Mouse (Mus musculus): ENCODE measurements around the gene Sdhd. TPM values are rescaled to one million over a fixed set of nuclear protein-coding genes. Genes with fewer than 3 reads are reported as not detected.

The Sdhd gene
- polyA plus RNA-seq, 1 experiment from 2014 or later = 800 TPM

DNA sequence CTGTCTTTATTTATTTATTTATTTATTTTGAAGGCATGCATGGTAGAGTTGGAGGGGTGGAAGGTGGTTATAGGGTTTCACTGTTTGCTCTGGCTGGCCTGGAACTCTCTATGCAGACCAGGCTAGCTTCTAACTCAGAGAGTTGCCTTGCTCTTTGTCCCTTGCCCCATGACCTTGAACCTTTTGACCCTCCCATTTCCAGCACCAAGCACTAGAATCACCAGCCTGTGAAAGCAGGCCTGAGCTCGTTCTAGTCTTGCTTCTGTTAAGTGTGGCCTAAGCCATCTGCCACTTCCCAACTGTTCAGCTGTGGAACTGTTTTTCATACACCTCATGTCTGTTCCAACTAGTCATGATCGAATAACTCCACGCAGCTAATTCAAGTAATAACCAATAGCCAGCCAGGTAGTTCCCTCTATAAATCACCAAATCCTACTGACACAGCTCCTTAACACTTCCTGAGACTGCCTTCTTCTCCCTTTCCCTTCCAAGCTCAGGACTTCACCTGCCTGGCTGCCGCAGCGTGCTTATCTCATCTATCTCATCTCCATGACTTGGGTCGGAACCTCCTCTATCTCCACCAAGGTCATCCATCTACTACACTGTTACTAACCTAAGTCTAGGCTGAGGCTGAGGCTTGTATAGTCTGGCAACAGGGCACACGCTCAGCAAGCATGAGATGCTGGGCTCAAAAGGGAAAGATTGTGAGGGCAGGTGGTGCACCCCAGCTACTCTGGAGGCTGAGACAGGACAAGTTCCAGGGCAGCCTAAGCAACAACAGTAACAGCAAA is 1.4 kb downstream of the Sdhd start:
- Histone ChIP-seq H3K9ac (ENCODE audit: low read depth, low read length) (peak overlapping the region; percentile 75; the same call in 1 of the 2 replicates), H3K27me3 (replicated peaks; ENCODE audit: control insufficient read depth, insufficient read depth, low read length) (no peaks in the 10 kb centered on the region), H3K4me3 (ENCODE audit: low read depth, low read length) (peak overlapping the region; percentile 71), H3K9me3 (ENCODE audit: control insufficient read depth) (no peaks in the 10 kb centered on the region), H3K4me1 (replicated peaks; ENCODE audit: control insufficient read depth, insufficient read depth, low read length) (0 out of 2 replicates have a peak, but pooled peaks cover 8% of the 10 kb centered on the region), H3K36me3 (ENCODE audit: control insufficient read depth, insufficient read depth) (peaks cover 47% of the 10 kb centered on the region), H3K27ac (ENCODE audit: low read depth, low read length) (no peak overlapping the region), H3K4me2 (replicated peaks; ENCODE audit: low read depth) (peak overlapping the region; percentile 84)
- WGBS = 41% methylated on average over 7 of the region's 7 CpGs
- TF ChIP-seq CTCF (IDR thresholded peaks at IDR 0.05; ENCODE audit: low read depth) = no peak
- ATAC-seq = no peak

DNA sequence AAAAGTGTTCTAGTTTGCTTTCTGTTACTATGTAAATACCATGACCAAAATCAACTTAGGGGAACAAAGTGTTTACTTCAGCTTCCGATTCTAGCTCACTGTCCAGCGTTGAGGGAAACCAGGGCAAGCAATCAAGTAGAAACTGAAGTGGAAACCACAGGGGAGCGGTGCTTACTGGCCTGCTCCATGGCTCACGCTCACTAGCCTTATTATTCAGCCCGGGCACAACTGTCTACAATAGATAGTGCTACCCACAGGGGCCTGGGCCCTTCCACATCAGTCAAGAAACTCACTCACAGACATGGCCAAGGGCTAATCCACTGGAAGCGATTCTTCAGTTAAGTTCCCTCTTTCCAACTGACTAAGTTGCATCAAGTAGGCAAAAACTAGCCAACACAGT is 2.1 kb downstream of the Sdhd start:
- H3K36me3 ChIP-seq (ENCODE audit: control insufficient read depth, insufficient read depth) = peaks cover 48% of the 10 kb centered on the region
- TF ChIP-seq CTCF (IDR thresholded peaks at IDR 0.05; ENCODE audit: low read depth) = no peak
- 60% methylated on average over 6 of the region's 6 CpGs for WGBS
- H3K4me2 ChIP-seq (replicated peaks; ENCODE audit: low read depth) = peak overlapping the region; percentile 84
- H3K4me1 ChIP-seq (replicated peaks; ENCODE audit: control insufficient read depth, insufficient read depth, low read length) = 0 out of 2 replicates have a peak, but pooled peaks cover 8% of the 10 kb centered on the region
- H3K27ac ChIP-seq (ENCODE audit: low read depth, low read length) = no peak overlapping the region
- 0 out of 2 replicates have a peak overlapping the region, but pooled peaks have one; percentile 7 for H3K9ac ChIP-seq (ENCODE audit: low read depth, low read length)
- H3K9me3 ChIP-seq (ENCODE audit: control insufficient read depth) = no peaks in the 10 kb centered on the region
- 0 out of 2 replicates have a peak overlapping the region, but pooled peaks have one; percentile 71 for H3K4me3 ChIP-seq (ENCODE audit: low read depth, low read length)
- no peak for ATAC-seq
- no peaks in the 10 kb centered on the region for H3K27me3 ChIP-seq (replicated peaks; ENCODE audit: control insufficient read depth, insufficient read depth, low read length)

DNA sequence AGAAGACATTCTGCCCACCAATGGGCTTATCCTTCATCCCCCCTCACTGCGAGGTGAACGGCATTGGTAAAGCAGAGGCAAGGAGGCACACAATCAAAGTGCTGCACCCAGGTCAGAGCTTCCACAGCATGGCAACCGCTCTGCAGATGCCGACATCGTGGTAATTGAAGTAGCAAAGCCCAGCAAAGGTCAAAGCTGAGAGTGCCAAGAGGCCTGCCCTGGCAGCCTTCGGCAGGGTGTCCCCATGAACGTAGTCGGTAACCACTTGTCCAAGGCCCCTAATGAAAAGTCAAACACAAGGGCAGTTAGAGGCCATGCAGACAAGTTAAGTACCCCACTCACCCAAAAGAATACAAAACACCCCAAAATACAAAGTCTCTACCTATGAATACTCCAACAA is 6.6 kb downstream of the Sdhd start:
- ATAC-seq = no peak
- H3K4me3 ChIP-seq (ENCODE audit: low read depth, low read length) = no peak overlapping the region
- no peak for TF ChIP-seq CTCF (IDR thresholded peaks at IDR 0.05; ENCODE audit: low read depth)
- no peak overlapping the region for H3K4me2 ChIP-seq (replicated peaks; ENCODE audit: low read depth)
- H3K27me3 ChIP-seq (replicated peaks; ENCODE audit: control insufficient read depth, insufficient read depth, low read length) = no peaks in the 10 kb centered on the region
- H3K4me1 ChIP-seq (replicated peaks; ENCODE audit: control insufficient read depth, insufficient read depth, low read length) = 0 out of 2 replicates have a peak, but pooled peaks cover 5% of the 10 kb centered on the region
- H3K9ac ChIP-seq (ENCODE audit: low read depth, low read length) = no peak overlapping the region
- H3K36me3 ChIP-seq (ENCODE audit: control insufficient read depth, insufficient read depth) = peaks cover 59% of the 10 kb centered on the region
- no peak overlapping the region for H3K27ac ChIP-seq (ENCODE audit: low read depth, low read length)
- 90% methylated on average over 8 of the region's 8 CpGs for WGBS
- H3K9me3 ChIP-seq (ENCODE audit: control insufficient read depth) = no peaks in the 10 kb centered on the region

DNA sequence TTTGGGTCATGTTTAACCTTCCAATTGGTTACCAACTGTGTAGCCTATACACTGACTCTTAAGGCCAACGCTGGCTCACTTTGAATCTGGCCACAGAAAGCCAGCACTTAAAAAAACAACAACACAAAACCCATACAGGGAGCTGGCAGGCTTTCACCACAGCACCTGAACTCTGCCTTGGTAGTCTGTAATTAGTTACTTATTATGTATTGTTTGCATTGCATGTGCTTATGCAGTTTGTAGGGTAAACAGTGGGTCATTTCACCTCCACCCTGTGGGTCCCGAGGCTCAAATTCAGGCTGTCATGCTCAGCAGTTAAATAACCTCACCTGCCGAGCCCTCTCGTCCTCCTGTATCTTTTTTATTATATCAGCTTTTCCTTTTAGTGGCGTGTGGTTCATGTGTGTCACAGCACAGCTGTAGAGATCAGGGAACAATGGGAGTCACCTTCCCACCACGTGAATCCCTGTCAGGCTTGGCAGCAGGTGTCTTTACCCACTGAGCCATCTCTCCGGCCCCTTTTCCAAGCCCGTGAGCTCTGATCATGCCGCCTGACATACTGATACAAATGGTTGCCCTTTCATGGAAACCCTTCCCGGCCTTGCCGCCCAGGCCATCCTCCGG is 8.7 kb downstream of the Sdhd start:
- TF ChIP-seq CTCF (IDR thresholded peaks at IDR 0.05; ENCODE audit: low read depth) = no peak
- 35% methylated on average over 12 of the region's 12 CpGs for WGBS
- Histone ChIP-seq H3K27me3 (replicated peaks; ENCODE audit: control insufficient read depth, insufficient read depth, low read length) (no peaks in the 10 kb centered on the region), H3K9ac (ENCODE audit: low read depth, low read length) (no peak overlapping the region), H3K36me3 (ENCODE audit: control insufficient read depth, insufficient read depth) (peaks cover 48% of the 10 kb centered on the region), H3K4me2 (replicated peaks; ENCODE audit: low read depth) (0 out of 2 replicates have a peak overlapping the region, but pooled peaks have one; percentile 25), H3K4me1 (replicated peaks; ENCODE audit: control insufficient read depth, insufficient read depth, low read length) (no peaks in the 10 kb centered on the region), H3K9me3 (ENCODE audit: control insufficient read depth) (no peaks in the 10 kb centered on the region), H3K4me3 (ENCODE audit: low read depth, low read length) (no peak overlapping the region), H3K27ac (ENCODE audit: low read depth, low read length) (peak overlapping the region; percentile 29)
- peak; percentile 82 for ATAC-seq

DNA sequence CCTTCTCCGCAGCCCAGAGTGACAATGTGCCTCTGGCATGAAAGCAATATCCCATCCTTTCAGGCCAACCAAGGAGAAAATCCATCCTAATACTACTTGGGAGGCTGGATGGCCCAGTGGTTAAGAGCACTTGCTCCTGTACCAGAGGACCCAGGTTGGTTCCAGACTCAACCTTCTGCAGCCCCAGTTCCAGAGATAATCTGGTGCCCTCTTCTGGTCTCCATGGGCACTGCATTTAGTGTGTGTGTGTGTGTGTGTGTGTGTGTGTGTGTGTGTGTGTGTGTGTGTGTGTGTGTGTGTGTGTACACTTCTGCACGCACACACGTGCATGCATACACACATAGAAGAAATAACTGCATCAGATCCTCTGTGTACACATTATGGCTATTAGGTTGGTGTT is 10.1 kb downstream of the Sdhd start:
- H3K4me1 ChIP-seq (replicated peaks; ENCODE audit: control insufficient read depth, insufficient read depth, low read length) = no peaks in the 10 kb centered on the region
- H3K9me3 ChIP-seq (ENCODE audit: control insufficient read depth) = no peaks in the 10 kb centered on the region
- H3K4me2 ChIP-seq (replicated peaks; ENCODE audit: low read depth) = no peak overlapping the region
- no peaks in the 10 kb centered on the region for H3K27me3 ChIP-seq (replicated peaks; ENCODE audit: control insufficient read depth, insufficient read depth, low read length)
- peak; percentile 83 for TF ChIP-seq CTCF (IDR thresholded peaks at IDR 0.05; ENCODE audit: low read depth)
- peaks cover 34% of the 10 kb centered on the region for H3K36me3 ChIP-seq (ENCODE audit: control insufficient read depth, insufficient read depth)
- 82% methylated on average over 3 of the region's 3 CpGs for WGBS
- ATAC-seq = no peak
- no peak overlapping the region for H3K4me3 ChIP-seq (ENCODE audit: low read depth, low read length)
- H3K9ac ChIP-seq (ENCODE audit: low read depth, low read length) = no peak overlapping the region
- no peak overlapping the region for H3K27ac ChIP-seq (ENCODE audit: low read depth, low read length)

DNA sequence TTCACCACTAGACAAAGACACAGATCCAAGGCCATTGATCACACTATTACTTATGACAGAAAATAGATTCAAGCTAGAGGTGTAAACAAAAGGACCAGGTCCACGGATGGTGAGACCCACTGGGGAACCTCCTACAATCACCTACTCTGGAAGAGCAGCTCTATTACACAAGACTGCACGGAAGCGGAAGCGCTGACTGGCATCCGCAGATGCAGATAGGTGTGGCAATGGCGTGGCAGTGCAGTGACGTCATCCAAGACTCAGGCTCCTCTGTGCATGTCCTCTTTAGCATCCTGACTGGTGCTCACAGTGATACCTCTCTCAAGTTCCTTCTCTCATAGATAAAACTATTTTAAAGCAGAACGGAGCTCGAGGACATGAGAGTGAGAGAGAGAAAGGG is 10.7 kb downstream of the Sdhd start:
- H3K4me2 ChIP-seq (replicated peaks; ENCODE audit: low read depth) = no peak overlapping the region
- H3K27ac ChIP-seq (ENCODE audit: low read depth, low read length) = no peak overlapping the region
- peaks cover 28% of the 10 kb centered on the region for H3K36me3 ChIP-seq (ENCODE audit: control insufficient read depth, insufficient read depth)
- no peaks in the 10 kb centered on the region for H3K9me3 ChIP-seq (ENCODE audit: control insufficient read depth)
- no peaks in the 10 kb centered on the region for H3K27me3 ChIP-seq (replicated peaks; ENCODE audit: control insufficient read depth, insufficient read depth, low read length)
- H3K4me3 ChIP-seq (ENCODE audit: low read depth, low read length) = no peak overlapping the region
- TF ChIP-seq CTCF (IDR thresholded peaks at IDR 0.05; ENCODE audit: low read depth) = no peak
- no peak for ATAC-seq
- WGBS = 66% methylated on average over 9 of the region's 9 CpGs
- no peak overlapping the region for H3K9ac ChIP-seq (ENCODE audit: low read depth, low read length)
- H3K4me1 ChIP-seq (replicated peaks; ENCODE audit: control insufficient read depth, insufficient read depth, low read length) = no peaks in the 10 kb centered on the region
